Mouse (Mus musculus) embryonic facial prominence, embryonic 11.5 days (tissue): ENCODE results near the gene Mfsd12. TPM values are rescaled to one million over a fixed set of nuclear protein-coding genes. Genes with fewer than 3 reads are reported as not detected.

Experiments
- ATAC-seq: fragments of 200-750 bp; cut with Nextera tagmentation; replicated peaks from 2 replicates; pipeline ENCODE4 v1.8.0; 2017; ENCODE audit warnings: low read depth; ENCODE audit not compliant: insufficient number of reproducible peaks, low FRiP score, low TSS enrichment
- DNase-seq: peaks from one replicate; pipeline ENCODE4 v3.0.0-alpha.2; 2015; ENCODE audit warnings: low spot score
- H3K27ac ChIP-seq: fragments of 300-500 bp; sonication (generic); replicated peaks from 2 replicates; pipeline ENCODE4 v1.5.1; 2014; ENCODE audit warnings: mild to moderate bottlenecking, low read depth, low read length, control low read depth
- H3K27me3 ChIP-seq: fragments of 300-500 bp; sonication (generic); 2 replicates; pipeline ENCODE4 v1.6.1; 2014; ENCODE audit warnings: mild to moderate bottlenecking, low read length, moderate library complexity, mixed read lengths; ENCODE audit not compliant: control insufficient read depth, insufficient read depth
- H3K36me3 ChIP-seq: fragments of 300-500 bp; sonication (generic); replicated peaks from 2 replicates; pipeline ENCODE4 v1.6.1; 2014; ENCODE audit warnings: low read depth, mild to moderate bottlenecking, low read length, moderate library complexity, mixed read lengths; ENCODE audit not compliant: control insufficient read depth, insufficient read depth
- H3K4me1 ChIP-seq: fragments of 300-500 bp; sonication (generic); 2 replicates; pipeline ENCODE4 v1.6.1; 2014; ENCODE audit warnings: low read length, mixed read lengths; ENCODE audit not compliant: control insufficient read depth, insufficient read depth
- H3K4me2 ChIP-seq: fragments of 300-500 bp; sonication (generic); 2 replicates; pipeline ENCODE4 v1.6.1; 2014; ENCODE audit warnings: low read depth, mild to moderate bottlenecking, control low read depth, low read length, moderate library complexity
- H3K4me3 ChIP-seq: fragments of 300-500 bp; sonication (generic); 2 replicates; pipeline ENCODE4 v1.5.1; 2014; ENCODE audit warnings: low read depth, low read length, control low read depth
- H3K9ac ChIP-seq: fragments of 300-500 bp; sonication (generic); replicated peaks from 2 replicates; pipeline ENCODE4 v1.6.1; 2014; ENCODE audit warnings: mild to moderate bottlenecking, control low read depth, low read length
- H3K9me3 ChIP-seq: fragments of 300-500 bp; sonication (generic); replicated peaks from 2 replicates; pipeline ENCODE4 v1.6.1; 2016; ENCODE audit warnings: mild to moderate bottlenecking, low read length, inconsistent platforms, mixed read lengths; ENCODE audit not compliant: control insufficient read depth
- WGBS: fragments of 180-500 bp; shearing (Covaris S2); extraction: QIAGEN DNeasy Blood & Tissue Kit; methylation state at CpG from one replicate; pipeline ENCODE4 v1.1.7; 2014; 5-methylcytosine and 5-hydroxymethylcytosine counted together
- polyA plus RNA-seq: library from polyadenylated mRNA; unstranded; fragments of >200 nt; fragmentation: Nextera tagmentation; extraction: Ambion mirVana; gene quantifications from 2 replicates; pipeline ENCODE4 v1.2.1, GENCODE M21; 2014

The Mfsd12 gene
- polyA plus RNA-seq, 1 experiment from 2014 or later = 4.0 TPM

GRCm38 (mm10) chr10:81409330-81409729 is 52.0 kb downstream of the Mfsd12 start:
- Histone ChIP-seq H3K9me3 (no peaks in the 10 kb centered on the region), H3K27me3 (no peaks in the 10 kb centered on the region; the same call in 1 of the 2 replicates), H3K9ac (no peak overlapping the region), H3K4me3 (no peak overlapping the region), H3K36me3 (no peaks in the 10 kb centered on the region; the same call in 1 of the 2 replicates), H3K4me1 (peaks cover 17% of the 10 kb centered on the region), H3K27ac (peak overlapping the region; percentile 41; the same call in 1 of the 2 replicates), H3K4me2 (no peak overlapping the region)
- WGBS = 10% methylated on average over 8 of the region's 8 CpGs
- no peak for ATAC-seq
- DNase-seq = peak; percentile 49

GRCm38 (mm10) chr10:81410350-81410749 is 53.1 kb downstream of the Mfsd12 start:
- Histone ChIP-seq H3K9ac (no peak overlapping the region), H3K27ac (no peak overlapping the region), H3K4me3 (no peak overlapping the region), H3K4me2 (no peak overlapping the region), H3K4me1 (peaks cover 17% of the 10 kb centered on the region), H3K36me3 (no peaks in the 10 kb centered on the region; the same call in 1 of the 2 replicates), H3K9me3 (no peaks in the 10 kb centered on the region), H3K27me3 (no peaks in the 10 kb centered on the region; the same call in 1 of the 2 replicates)
- 71% methylated on average over 4 of the region's 4 CpGs for WGBS
- DNase-seq (no peak), ATAC-seq (no peak)

- Histone ChIP-seq H3K27me3 (no peaks in the 10 kb centered on the region; the same call in 1 of the 2 replicates), H3K4me1 (peaks cover 17% of the 10 kb centered on the region)
Measured at GRCm38 (mm10) chr10:81410981-81411380, 53.7 kb downstream of the Mfsd12 start.

GRCm38 (mm10) chr10:81411471-81412400 is 54.4 kb downstream of the Mfsd12 start:
- Histone ChIP-seq H3K9ac (no peak overlapping the region), H3K4me1 (peaks cover 17% of the 10 kb centered on the region)
- DNase-seq = no peak

More at GRCm38 (mm10) chr10:81410981-81411380, 53.7 kb downstream of the Mfsd12 start:
- no peak overlapping the region for H3K4me2 ChIP-seq
- H3K9me3 ChIP-seq = no peaks in the 10 kb centered on the region
- ATAC-seq (no peak), DNase-seq (no peak)
- peak overlapping the region; percentile 32; the same call in 1 of the 2 replicates for H3K27ac ChIP-seq
- H3K4me3 ChIP-seq = no peak overlapping the region
- H3K9ac ChIP-seq = no peak overlapping the region
- 79% methylated on average over 9 of the region's 9 CpGs for WGBS
- no peaks in the 10 kb centered on the region; the same call in 1 of the 2 replicates for H3K36me3 ChIP-seq

GRCm38 (mm10) chr10:81412586-81413309 is 55.5 kb downstream of the Mfsd12 start:
- Histone ChIP-seq H3K27ac (no peak overlapping the region), H3K36me3 (no peaks in the 10 kb centered on the region; the same call in 1 of the 2 replicates), H3K27me3 (no peaks in the 10 kb centered on the region), H3K4me1 (peaks cover 16% of the 10 kb centered on the region), H3K4me2 (no peak overlapping the region), H3K4me3 (no peak overlapping the region), H3K9ac (no peak overlapping the region), H3K9me3 (no peaks in the 10 kb centered on the region)
- WGBS = 76% methylated on average over 16 of the region's 16 CpGs
- DNase-seq = no peak
- ATAC-seq = no peak

More at GRCm38 (mm10) chr10:81411471-81412400, 54.4 kb downstream of the Mfsd12 start:
- H3K4me2 ChIP-seq = no peak overlapping the region
- H3K36me3 ChIP-seq = no peaks in the 10 kb centered on the region; the same call in 1 of the 2 replicates
- H3K4me3 ChIP-seq = no peak overlapping the region
- no peaks in the 10 kb centered on the region; the same call in 1 of the 2 replicates for H3K27me3 ChIP-seq
- no peaks in the 10 kb centered on the region for H3K9me3 ChIP-seq
- 80% methylated on average over 18 of the region's 18 CpGs for WGBS
- peak overlapping the region; percentile 32; the same call in 1 of the 2 replicates for H3K27ac ChIP-seq
- no peak for ATAC-seq

- Histone ChIP-seq H3K27me3 (no peaks in the 10 kb centered on the region), H3K36me3 (no peaks in the 10 kb centered on the region; the same call in 1 of the 2 replicates), H3K4me1 (peaks cover 11% of the 10 kb centered on the region), H3K4me3 (no peak overlapping the region), H3K9ac (peak overlapping the region; percentile 30), H3K27ac (peak overlapping the region; percentile 25; the same call in 1 of the 2 replicates), H3K4me2 (0 out of 2 replicates have a peak overlapping the region, but pooled peaks have one; percentile 19), H3K9me3 (no peaks in the 10 kb centered on the region)
- DNase-seq (peak; percentile 76), ATAC-seq (no peak)
- 26% methylated on average over 26 of the region's 26 CpGs for WGBS
Measured at GRCm38 (mm10) chr10:81413310-81414261, 56.3 kb downstream of the Mfsd12 start.

- no peak for ATAC-seq
- H3K9ac ChIP-seq = no peak overlapping the region
- peaks cover 7% of the 10 kb centered on the region for H3K4me1 ChIP-seq
- H3K9me3 ChIP-seq = no peaks in the 10 kb centered on the region
- no peak overlapping the region for H3K27ac ChIP-seq
- 0 out of 2 replicates have a peak overlapping the region, but pooled peaks have one; percentile 16 for H3K4me2 ChIP-seq
- peak; percentile 44 for DNase-seq
- H3K27me3 ChIP-seq = no peaks in the 10 kb centered on the region
- no peaks in the 10 kb centered on the region; the same call in 1 of the 2 replicates for H3K36me3 ChIP-seq
- no peak overlapping the region for H3K4me3 ChIP-seq
Measured at GRCm38 (mm10) chr10:81414682-81415081, 57.4 kb downstream of the Mfsd12 start.
